Mouse (Mus musculus): ENCODE measurements at regions not wholly inside any gene's neighbourhood (a gene's known extent, or its start where the extent isn't known, plus 50 kb on each side); places are given as distances from the start of the nearest gene placed in this dataset.

DNA sequence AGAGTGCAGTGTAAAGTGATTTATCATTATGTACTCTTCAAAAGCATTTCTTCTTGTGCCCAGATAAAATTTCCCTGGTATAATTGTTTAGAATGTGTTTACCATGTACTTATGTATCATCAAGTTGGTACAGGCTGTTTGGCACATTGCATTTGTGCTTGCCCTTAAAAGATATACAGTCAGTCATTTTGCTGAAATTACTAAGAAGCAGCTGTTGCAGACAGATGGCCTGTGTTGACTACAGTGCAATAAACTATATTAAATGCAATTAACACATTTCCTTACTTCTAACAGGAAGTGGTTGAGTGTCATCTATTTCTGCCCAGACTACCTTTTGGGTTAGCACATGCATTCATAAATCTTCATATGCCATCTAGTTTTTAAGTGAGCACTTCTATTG, 954.9 kb upstream of the 4931408C20Rik start:
- no peak for DNase-seq

DNA sequence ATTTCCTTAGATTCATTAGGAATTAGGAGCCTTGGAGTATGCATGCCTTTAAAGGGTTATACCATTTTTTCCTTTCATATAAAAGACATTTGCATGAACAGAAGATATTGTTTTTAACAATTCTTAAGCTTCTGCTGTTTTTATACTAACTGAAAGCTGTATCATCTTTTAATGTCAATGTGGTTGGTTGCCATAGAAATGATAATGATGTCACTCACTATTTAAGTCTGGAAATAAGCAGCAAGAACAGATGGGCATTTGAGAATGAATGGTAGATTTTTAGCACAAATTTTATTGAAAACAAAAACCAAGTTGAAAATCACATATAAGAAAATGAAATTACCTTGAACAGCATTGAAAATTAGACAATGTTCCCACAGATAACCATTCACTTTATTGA, 941.8 kb upstream of the 4931408C20Rik start:
- DNase-seq = no peak

DNA sequence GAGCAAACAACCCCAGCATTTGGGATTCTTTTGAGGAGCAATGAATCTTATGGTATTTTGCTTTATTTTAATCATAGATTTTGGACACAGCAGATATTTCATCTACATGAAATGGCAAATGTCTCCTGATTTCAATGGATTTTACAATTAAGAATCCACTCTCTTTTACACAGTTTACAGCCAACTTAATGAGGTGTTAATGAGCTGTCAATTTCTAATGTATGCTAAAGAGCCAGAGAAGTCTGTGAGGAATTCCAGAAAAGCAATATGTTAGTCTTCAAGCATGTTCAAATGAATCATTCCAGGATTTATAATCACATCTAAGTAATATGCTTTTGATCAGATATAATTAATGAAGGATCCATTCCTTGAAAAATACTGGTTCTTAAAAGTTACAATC, 929.0 kb upstream of the 4931408C20Rik start:
- no peak for DNase-seq

DNA sequence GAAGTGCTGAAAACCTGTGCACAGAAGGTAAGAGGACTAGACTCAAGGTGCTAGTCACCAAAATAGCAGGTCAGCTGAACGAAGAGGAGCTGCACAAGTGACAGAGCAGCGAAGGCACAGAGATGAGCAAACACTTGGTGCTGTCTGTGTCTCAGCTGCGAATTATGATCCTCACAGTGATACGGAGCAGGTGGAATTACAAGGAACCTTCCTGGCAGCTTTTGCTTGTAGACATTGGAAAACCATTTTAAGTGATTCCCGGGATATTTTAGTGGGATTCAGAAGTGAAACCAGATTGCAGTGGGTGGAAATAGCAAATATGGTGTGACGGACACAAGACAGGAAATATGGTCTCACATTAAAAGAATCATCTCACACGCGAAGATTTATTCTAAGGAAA, 921.3 kb upstream of the 4931408C20Rik start:
- no peak for DNase-seq

DNA sequence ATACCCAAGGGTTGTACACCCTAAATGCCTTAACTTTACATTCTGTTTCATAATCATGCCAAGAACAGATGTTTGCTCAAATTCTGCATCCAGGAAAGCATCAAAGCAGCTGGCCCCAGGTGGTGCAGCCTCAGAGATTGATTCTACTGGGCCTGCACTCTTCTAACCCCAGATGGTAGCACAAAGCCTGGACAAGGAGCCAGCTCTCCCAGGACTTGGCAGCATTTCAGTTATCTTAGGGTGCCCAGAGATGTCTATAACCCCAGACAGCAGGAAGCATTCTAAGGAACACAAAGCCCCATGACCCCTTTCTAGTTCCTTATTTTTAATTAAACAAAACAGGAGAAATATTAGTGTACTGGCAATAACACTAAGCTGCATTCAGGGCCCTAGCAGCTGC, 891.5 kb upstream of the 4931408C20Rik start:
- DNase-seq = peak; percentile 59 to 67

DNA sequence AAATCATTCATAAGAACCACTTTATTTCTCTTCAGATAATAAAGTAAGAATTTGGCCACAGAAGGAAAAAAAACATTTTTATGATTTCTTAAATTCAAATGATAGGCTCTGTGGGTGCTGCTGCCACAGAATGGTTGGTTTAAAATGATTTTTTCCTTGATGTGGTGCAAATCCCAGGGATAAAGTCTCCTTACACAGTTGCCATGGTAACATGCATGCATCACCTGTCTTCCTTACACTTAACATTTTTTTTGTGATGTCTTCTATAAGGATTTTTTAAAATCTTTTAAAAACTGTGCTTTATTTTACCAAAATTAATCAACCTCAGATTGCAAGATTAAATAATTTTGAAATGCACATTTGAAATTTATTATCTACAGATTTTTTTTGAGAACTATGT, 872.2 kb upstream of the 4931408C20Rik start:
- no peak for DNase-seq

DNA sequence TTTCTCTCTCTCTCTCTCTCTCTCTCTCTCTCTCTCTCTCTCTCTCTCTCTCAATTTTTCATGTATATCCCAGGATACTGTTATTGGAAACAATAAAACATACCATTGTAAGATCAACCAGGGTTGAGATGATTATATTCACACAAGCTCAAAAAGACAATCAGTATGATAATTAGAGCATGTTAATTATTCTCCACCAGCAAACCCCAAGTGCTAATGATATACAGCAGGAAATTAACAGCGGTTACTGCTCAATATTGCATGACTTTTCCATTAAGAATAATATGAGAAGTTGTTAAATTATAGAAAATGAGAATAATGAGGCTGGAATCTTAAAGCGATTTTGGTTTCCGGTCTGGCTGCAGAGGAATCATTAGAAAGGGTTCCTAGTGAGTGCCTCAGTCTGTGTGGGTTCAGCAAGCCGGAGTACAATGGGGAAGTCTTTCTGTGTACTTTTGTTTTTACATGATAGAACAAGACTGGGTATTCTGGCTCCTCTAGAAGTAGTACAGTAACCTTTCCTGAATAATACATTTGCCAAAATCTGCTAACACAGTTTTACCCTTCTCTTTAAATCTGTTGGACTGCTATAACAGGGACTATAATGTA, 823.6 kb upstream of the 4931408C20Rik start:
- DNase-seq = no peak

DNA sequence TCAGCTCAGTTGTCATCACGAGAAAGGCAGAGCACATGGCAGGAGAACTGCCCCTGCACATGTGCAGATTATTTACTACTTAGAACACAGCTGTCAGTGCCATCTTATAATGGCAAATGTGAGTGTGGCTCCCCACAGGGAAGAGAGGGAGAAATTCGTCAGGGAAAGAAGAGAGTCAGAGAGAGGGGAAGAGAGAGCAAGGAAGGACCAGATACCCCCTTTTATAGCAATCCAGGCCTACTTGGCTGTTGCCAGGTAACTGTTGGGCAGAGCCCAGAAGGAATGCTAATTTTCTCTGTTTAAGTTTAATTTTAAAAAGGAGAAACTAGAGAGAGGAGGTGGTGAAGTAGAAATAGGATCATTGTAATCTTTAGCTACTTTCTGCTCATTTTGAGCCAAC, 816.5 kb upstream of the 4931408C20Rik start:
- no peak for DNase-seq

DNA sequence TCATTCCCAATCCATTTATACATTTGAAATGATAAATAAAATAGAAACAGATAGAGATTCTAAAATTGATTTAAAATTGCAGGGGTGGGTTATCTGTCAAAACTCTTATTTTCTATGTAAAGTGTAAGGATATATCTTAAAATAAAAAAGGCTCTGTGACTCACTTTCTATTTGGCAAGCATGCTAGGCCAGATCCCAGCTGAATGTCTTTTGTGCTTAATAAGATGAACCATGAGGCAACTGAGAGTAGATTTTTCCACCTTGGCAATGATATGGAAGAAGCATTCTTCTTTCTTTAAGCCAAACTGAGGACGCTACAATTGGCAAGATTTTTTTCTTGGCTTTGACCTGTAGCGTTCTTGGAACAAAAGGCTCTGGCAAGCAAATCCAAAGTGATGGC, 791.7 kb upstream of the 4931408C20Rik start:
- DNase-seq = peak; percentile 7 to 16

DNA sequence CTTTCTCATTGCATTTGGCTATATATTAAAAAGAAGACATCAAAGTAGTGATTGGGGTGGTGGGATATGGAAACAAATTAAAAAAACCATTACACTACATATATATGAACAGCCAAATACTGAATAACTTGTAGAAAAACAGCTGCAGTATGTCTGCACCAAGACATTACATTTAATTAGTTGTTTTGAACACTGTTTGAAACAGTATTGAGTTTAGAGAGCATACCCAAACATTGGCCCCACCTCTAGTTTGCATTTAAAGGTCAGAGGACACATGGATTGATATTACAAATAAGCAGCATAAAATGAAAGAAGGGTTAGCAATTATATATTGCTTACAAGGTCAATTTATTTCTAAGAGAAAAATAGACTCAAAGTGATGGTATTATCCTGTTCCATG, 758.8 kb upstream of the 4931408C20Rik start:
- no peak for DNase-seq

All from cerebellum, postnatal 10 days (tissue).